Mouse (Mus musculus): Measurements from ENCODE around the gene Mical2. TPM values are rescaled to one million over a fixed set of nuclear protein-coding genes. Genes with fewer than 3 reads are reported as not detected.

Gene Mical2
- total RNA-seq, 2 experiments from 2014 or later: 9.1 to 17.9 TPM

GRCm38 (mm10) chr7:112313211-112313610 lies 87.6 kb downstream of the Mical2 start:
- DNase-seq (ENCODE audit: low spot score in 2 of 2): no peak

GRCm38 (mm10) chr7:112313670-112314069 lies 88.0 kb downstream of the Mical2 start:
- no peak for DNase-seq (ENCODE audit: low spot score in 2 of 2)

- peak; percentile 27 to 41 for DNase-seq (ENCODE audit: low spot score in 2 of 2)
These were observed 90.6 kb downstream of the Mical2 start for GRCm38 (mm10) chr7:112316239-112316638.

GRCm38 (mm10) chr7:112317491-112317890 lies 91.8 kb downstream of the Mical2 start:
- no peak for DNase-seq (ENCODE audit: low spot score in 2 of 2)

- no peak for DNase-seq (ENCODE audit: low spot score in 2 of 2)
These were observed 92.7 kb downstream of the Mical2 start for GRCm38 (mm10) chr7:112318306-112318705.

GRCm38 (mm10) chr7:112319419-112319818 lies 93.8 kb downstream of the Mical2 start:
- DNase-seq (ENCODE audit: low spot score in 2 of 2): no peak

- DNase-seq (ENCODE audit: low spot score in 2 of 2): no peak
These were observed 94.5 kb downstream of the Mical2 start for GRCm38 (mm10) chr7:112320052-112320730.

- no peak for DNase-seq (ENCODE audit: low spot score in 2 of 2)
These were observed 96.4 kb downstream of the Mical2 start for GRCm38 (mm10) chr7:112321798-112322794.

- DNase-seq (ENCODE audit: low spot score in 2 of 2): no peak
These were observed 98.9 kb downstream of the Mical2 start for GRCm38 (mm10) chr7:112324577-112324976.

- no peak for DNase-seq (ENCODE audit: low spot score in 2 of 2)
These were observed 101.2 kb downstream of the Mical2 start for GRCm38 (mm10) chr7:112326852-112327251.

- DNase-seq (ENCODE audit: low spot score in 2 of 2): peak in 1 of 2 experiments; percentile 45
These were observed 103.3 kb downstream of the Mical2 start for GRCm38 (mm10) chr7:112328969-112329368.

GRCm38 (mm10) chr7:112329496-112329895 lies 103.8 kb downstream of the Mical2 start:
- DNase-seq (ENCODE audit: low spot score in 2 of 2): no peak

GRCm38 (mm10) chr7:112330935-112331334 lies 105.3 kb downstream of the Mical2 start:
- no peak for DNase-seq (ENCODE audit: low spot score in 2 of 2)

- no peak for DNase-seq (ENCODE audit: low spot score in 2 of 2)
These were observed 106.1 kb downstream of the Mical2 start for GRCm38 (mm10) chr7:112331804-112332203.

GRCm38 (mm10) chr7:112332426-112332825 lies 106.8 kb downstream of the Mical2 start:
- no peak for DNase-seq (ENCODE audit: low spot score in 2 of 2)

GRCm38 (mm10) chr7:112333404-112333803 lies 107.7 kb downstream of the Mical2 start:
- no peak for DNase-seq (ENCODE audit: low spot score in 2 of 2)

- no peak for DNase-seq (ENCODE audit: low spot score in 2 of 2)
These were observed 110.6 kb downstream of the Mical2 start for GRCm38 (mm10) chr7:112336213-112336631.

- no peak for DNase-seq (ENCODE audit: low spot score in 2 of 2)
These were observed 111.1 kb downstream of the Mical2 start for GRCm38 (mm10) chr7:112336769-112337168.

GRCm38 (mm10) chr7:112337736-112338135 lies 112.1 kb downstream of the Mical2 start:
- DNase-seq (ENCODE audit: low spot score in 2 of 2): no peak

- no peak for DNase-seq (ENCODE audit: low spot score in 2 of 2)
These were observed 115.4 kb downstream of the Mical2 start for GRCm38 (mm10) chr7:112341052-112341451.

- no peak for DNase-seq (ENCODE audit: low spot score in 2 of 2)
These were observed 120.0 kb downstream of the Mical2 start for GRCm38 (mm10) chr7:112345687-112346086.

GRCm38 (mm10) chr7:112351541-112351940 lies 125.9 kb downstream of the Mical2 start:
- no peak for DNase-seq (ENCODE audit: low spot score in 2 of 2)

All from adrenal gland, adult 18-20 months (tissue).